16 mouse cellular contexts compared by ENCODE assay signal in genomic region chr7:145043455-145044149, GRCm38 (mm10).
A peak's percentile ranks its signal among the peaks of the same experiment; 100 is the strongest.
DNase-seq lines count a peak whose midpoint lies in the region; ATAC-seq lines count a peak whose summit lies in the region.
"Had no signal": no experiment of that assay in that cellular context is flagged by ENCODE, and none has a peak within 500 bp of the region (broad histone marks: within the 10 kb centered on the region; RNA-seq: fewer than 3 reads in every experiment).

No protein-coding gene starts in this region.

- DNase-seq in 3T3-L1 (ENCODE audit: low read depth, low spot score): peak; percentile 62
- peak; percentile 5 for DNase-seq in adipocyte (ENCODE audit: low spot score)
- DNase-seq in kidney, postnatal 14 days: no peak
- DNase-seq: cerebellum, postnatal 14 days; kidney, adult 2 months; kidney, postnatal 4 days; right cerebral cortex, postnatal 14 days had no signal

- no peak overlapping the region for H3K4me2 ChIP-seq in intestine, embryonic 16.5 days (ENCODE audit: low read depth, low read length)
- no peak overlapping the region for H3K4me2 ChIP-seq in intestine, embryonic 15.5 days (replicated peaks)
- no peak overlapping the region for H3K4me2 ChIP-seq in liver, embryonic 16.5 days (ENCODE audit: low read depth, low read length)
- H3K4me2 ChIP-seq in forebrain, embryonic 15.5 days (replicated peaks): no peak overlapping the region
- H3K4me2 ChIP-seq: limb, embryonic 13.5 days; neural tube, embryonic 12.5 days had no signal

- 0 out of 2 replicates have a peak, but pooled peaks have one; percentile 12 for ATAC-seq in intestine, embryonic 16.5 days
- ATAC-seq in intestine, embryonic 15.5 days: no peak
- ATAC-seq in liver, embryonic 16.5 days (ENCODE audit: low read depth): peak; percentile 79
- ATAC-seq in forebrain, embryonic 15.5 days (replicated peaks): no peak
- ATAC-seq: forebrain, embryonic 14.5 days; hindbrain, postnatal 0 days had no signal

- H3K4me1 ChIP-seq in intestine, embryonic 16.5 days (ENCODE audit: control insufficient read depth, insufficient read depth, low read length): peaks cover 12% of the 10 kb centered on the region
- H3K4me1 ChIP-seq in intestine, embryonic 15.5 days (replicated peaks): peaks cover 11% of the 10 kb centered on the region; the same call in 1 of the 2 replicates
- peaks cover 11% of the 10 kb centered on the region for H3K4me1 ChIP-seq in liver, embryonic 16.5 days (ENCODE audit: control insufficient read depth, low read depth, low read length)
- no peaks in the 10 kb centered on the region for H3K4me1 ChIP-seq in forebrain, embryonic 15.5 days
- H3K4me1 ChIP-seq: neural tube, embryonic 12.5 days had no signal

- H3K27me3 ChIP-seq in intestine, embryonic 16.5 days (replicated peaks; ENCODE audit: control insufficient read depth, insufficient read depth, low read length): no peaks in the 10 kb centered on the region
- H3K27me3 ChIP-seq in intestine, embryonic 15.5 days (replicated peaks): no peaks in the 10 kb centered on the region
- no peaks in the 10 kb centered on the region for H3K27me3 ChIP-seq in liver, embryonic 16.5 days (ENCODE audit: control insufficient read depth, insufficient read depth, low read depth, low read length)
- H3K27me3 ChIP-seq in forebrain, embryonic 15.5 days: no peaks in the 10 kb centered on the region
- H3K27me3 ChIP-seq: limb, embryonic 13.5 days; neural tube, embryonic 12.5 days had no signal

- H3K9ac ChIP-seq in intestine, embryonic 16.5 days (ENCODE audit: low read depth, low read length): no peak overlapping the region
- no peak overlapping the region for H3K9ac ChIP-seq in intestine, embryonic 15.5 days
- H3K9ac ChIP-seq in liver, embryonic 16.5 days (ENCODE audit: low read depth, low read length): no peak overlapping the region
- no peak overlapping the region for H3K9ac ChIP-seq in forebrain, embryonic 15.5 days (replicated peaks)
- H3K9ac ChIP-seq: limb, embryonic 13.5 days; neural tube, embryonic 12.5 days had no signal

- no peaks in the 10 kb centered on the region for H3K9me3 ChIP-seq in intestine, embryonic 16.5 days (ENCODE audit: control insufficient read depth, low read length)
- H3K9me3 ChIP-seq in intestine, embryonic 15.5 days: no peaks in the 10 kb centered on the region
- no peaks in the 10 kb centered on the region for H3K9me3 ChIP-seq in liver, embryonic 16.5 days (replicated peaks; ENCODE audit: control insufficient read depth, low read length)
- no peaks in the 10 kb centered on the region for H3K9me3 ChIP-seq in forebrain, embryonic 15.5 days
- H3K9me3 ChIP-seq: limb, embryonic 13.5 days; neural tube, embryonic 12.5 days had no signal

- H3K27ac ChIP-seq in intestine, embryonic 16.5 days (ENCODE audit: low read length): no peak overlapping the region
- H3K27ac ChIP-seq in intestine, embryonic 15.5 days: no peak overlapping the region
- H3K27ac ChIP-seq in liver, embryonic 16.5 days (ENCODE audit: low read length): peak overlapping the region; percentile 18
- no peak overlapping the region for H3K27ac ChIP-seq in forebrain, embryonic 15.5 days (replicated peaks)
- H3K27ac ChIP-seq: hindbrain, postnatal 0 days; limb, embryonic 13.5 days; neural tube, embryonic 12.5 days had no signal

- WGBS in intestine, embryonic 16.5 days: 26% methylated on average over 7 of the region's 7 CpGs
- 28% methylated on average over 7 of the region's 7 CpGs for WGBS in intestine, embryonic 15.5 days
- 44% methylated on average over 7 of the region's 7 CpGs for WGBS in liver, embryonic 16.5 days (ENCODE audit: insufficient replicate concordance)
- WGBS in forebrain, embryonic 15.5 days: 78% methylated on average over 7 of the region's 7 CpGs

- no peak overlapping the region for H3K4me3 ChIP-seq in intestine, embryonic 16.5 days (ENCODE audit: low read length)
- no peak overlapping the region for H3K4me3 ChIP-seq in intestine, embryonic 15.5 days (replicated peaks)
- no peak overlapping the region for H3K4me3 ChIP-seq in liver, embryonic 16.5 days (ENCODE audit: low read depth, low read length)
- H3K4me3 ChIP-seq in forebrain, embryonic 15.5 days: no peak overlapping the region
- H3K4me3 ChIP-seq: erythroblast, embryonic 14.5 days; limb, embryonic 13.5 days; neural tube, embryonic 12.5 days had no signal

- H3K36me3 ChIP-seq in intestine, embryonic 16.5 days (ENCODE audit: control insufficient read depth, insufficient read depth, low read length): no peaks in the 10 kb centered on the region
- H3K36me3 ChIP-seq in intestine, embryonic 15.5 days: no peaks in the 10 kb centered on the region
- H3K36me3 ChIP-seq in liver, embryonic 16.5 days (ENCODE audit: control insufficient read depth, insufficient read depth): no peaks in the 10 kb centered on the region
- H3K36me3 ChIP-seq in forebrain, embryonic 15.5 days: no peaks in the 10 kb centered on the region
- H3K36me3 ChIP-seq: limb, embryonic 13.5 days; neural tube, embryonic 12.5 days had no signal

Comparison
In these comparisons a context has a peak if more than half of its experiments do, and no peak if none do; other contexts are left out.
1. ATAC-seq: peak in intestine, embryonic 16.5 days (single experiment) and liver, embryonic 16.5 days (single experiment); none in intestine, embryonic 15.5 days (single experiment) and forebrain, embryonic 15.5 days (single experiment).